Mouse (Mus musculus) kidney, adult 2 months (tissue): Measurements from ENCODE around the gene Cbx3.

Experiments
- CTCF ChIP-seq: fragments of 200-500 bp; conservative IDR thresholded peaks from 2 replicates; pipeline ENCODE4 v1.5.1; 2011; ENCODE audit warnings: low read depth, mild to moderate bottlenecking, control low read depth, low read length, moderate library complexity, mixed read lengths; ENCODE audit not compliant: insufficient read depth, insufficient read length
- POLR2A ChIP-seq: fragments of 200-500 bp; IDR thresholded peaks from one replicate; pipeline ENCODE4 v1.6.1; 2011; ENCODE audit warnings: low read depth, low read length, control low read depth

- TF ChIP-seq POLR2A (no peak), CTCF (no peak)
These were observed 35.5 kb downstream of the Cbx3 start for GRCm38 (mm10) chr6:51505671-51506070.
